Mouse (Mus musculus) intestine, embryonic 14.5 days (tissue): ENCODE measurements at regions not wholly inside any gene's neighbourhood (a gene's known extent, or its start where the extent isn't known, plus 50 kb on each side); places are given as distances from the start of the nearest gene placed in this dataset.

Experiments
- ATAC-seq: fragments of 200-750 bp; cut with Nextera tagmentation; replicated peaks from 2 replicates; pipeline ENCODE4 v1.8.0; 2017; ENCODE audit warnings: low read depth, moderate number of reproducible peaks, moderate TSS enrichment, moderate library complexity; ENCODE audit not compliant: low FRiP score, low TSS enrichment
- DNase-seq: peaks from one replicate; pipeline ENCODE4 v3.0.0-alpha.2; 2018; ENCODE audit warnings: low spot score
- H3K27ac ChIP-seq: fragments of 300-500 bp; sonication (generic); 2 replicates; pipeline ENCODE4 v1.5.1; 2014; ENCODE audit warnings: low read depth, mild to moderate bottlenecking, control low read depth
- H3K27me3 ChIP-seq: fragments of 300-500 bp; sonication (generic); replicated peaks from 2 replicates; pipeline ENCODE4 v1.6.1; 2014; ENCODE audit warnings: low read length, control low read depth; ENCODE audit not compliant: control insufficient read depth, insufficient read depth
- H3K36me3 ChIP-seq: fragments of 300-500 bp; sonication (generic); 2 replicates; pipeline ENCODE4 v1.6.1; 2014; ENCODE audit warnings: low read length, control low read depth; ENCODE audit not compliant: control insufficient read depth, insufficient read depth
- H3K4me1 ChIP-seq: fragments of 300-500 bp; sonication (generic); replicated peaks from 2 replicates; pipeline ENCODE4 v1.6.1; 2014; ENCODE audit warnings: low read length, control low read depth, mixed read lengths; ENCODE audit not compliant: control insufficient read depth, insufficient read depth
- H3K4me2 ChIP-seq: fragments of 300-500 bp; sonication (generic); 2 replicates; pipeline ENCODE4 v1.6.1; 2014; ENCODE audit warnings: low read length
- H3K4me3 ChIP-seq: fragments of 300-500 bp; sonication (generic); 2 replicates; pipeline ENCODE4 v1.5.1; 2014; ENCODE audit warnings: low read depth, low read length, control low read depth, mixed read lengths
- H3K9ac ChIP-seq: fragments of 300-500 bp; sonication (generic); 2 replicates; pipeline ENCODE4 v1.6.1; 2014; ENCODE audit warnings: mild to moderate bottlenecking, low read length
- H3K9me3 ChIP-seq: fragments of 300-500 bp; sonication (generic); 2 replicates; pipeline ENCODE4 v1.6.1; 2016; ENCODE audit warnings: low read length, control low read depth; ENCODE audit not compliant: control insufficient read depth
- WGBS: fragments of 180-500 bp; shearing (Covaris S2); extraction: QIAGEN DNeasy Blood & Tissue Kit; methylation state at CpG from one replicate; pipeline ENCODE4 v1.1.7; 2014; 5-methylcytosine and 5-hydroxymethylcytosine counted together

DNA sequence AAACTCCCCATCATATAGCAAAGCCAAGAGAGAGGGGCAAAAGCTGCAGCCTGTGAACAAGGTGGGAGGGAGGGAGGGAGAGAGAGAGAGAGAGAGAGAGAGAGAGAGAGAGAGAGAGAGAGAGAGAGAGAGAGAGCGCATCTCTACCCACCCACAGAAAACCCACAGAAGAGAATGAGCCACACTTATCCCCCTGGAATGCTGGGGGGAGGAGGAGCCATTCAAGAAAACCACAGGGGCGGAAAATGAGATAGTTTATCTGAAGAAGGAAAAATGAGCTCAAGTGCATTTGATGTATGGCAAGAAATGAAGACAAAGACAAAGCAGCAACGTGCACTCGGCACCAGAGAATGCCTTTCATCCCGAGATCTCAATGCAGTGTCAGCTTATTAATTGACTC, 94.8 kb upstream of the Igfbp7 start:
- Histone ChIP-seq H3K27ac (no peak overlapping the region), H3K4me2 (no peak overlapping the region), H3K27me3 (no peaks in the 10 kb centered on the region), H3K4me3 (no peak overlapping the region), H3K4me1 (no peaks in the 10 kb centered on the region), H3K9ac (no peak overlapping the region), H3K36me3 (no peaks in the 10 kb centered on the region), H3K9me3 (no peaks in the 10 kb centered on the region)
- no peak for ATAC-seq
- WGBS, result 67% methylated on average over 5 of the region's 5 CpGs
- DNase-seq, result no peak

DNA sequence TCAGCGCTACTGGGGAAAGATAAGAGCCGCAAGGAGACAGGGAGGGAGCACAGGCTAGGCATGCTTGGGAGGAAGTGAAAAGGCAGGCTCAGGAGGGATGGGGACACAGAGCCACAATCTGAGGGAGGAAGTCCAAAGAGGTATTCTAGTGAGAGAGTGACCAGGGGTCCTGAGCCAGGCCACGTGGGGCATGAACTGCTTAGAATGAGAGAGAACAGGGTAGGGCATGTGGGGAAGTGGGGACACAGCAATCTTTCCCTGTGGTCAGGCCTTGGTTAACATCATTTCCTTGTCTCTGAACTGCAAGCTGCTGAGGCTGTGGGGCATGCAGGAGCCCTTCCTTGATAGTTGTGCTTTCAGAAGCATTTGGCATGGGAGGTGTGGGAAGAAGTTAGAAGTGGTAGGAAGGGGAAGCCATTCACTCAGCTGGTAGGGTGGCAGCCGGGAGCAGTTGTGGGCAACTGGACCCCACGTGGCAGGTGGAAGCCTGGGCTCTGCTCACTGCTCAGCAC, 92.2 kb upstream of the Igfbp7 start:
- no peak overlapping the region for H3K4me3 ChIP-seq
- WGBS, result 64% methylated on average over 5 of the region's 5 CpGs
- no peak overlapping the region for H3K9ac ChIP-seq
- no peaks in the 10 kb centered on the region for H3K27me3 ChIP-seq
- H3K36me3 ChIP-seq, result no peaks in the 10 kb centered on the region
- H3K4me2 ChIP-seq, result no peak overlapping the region
- ATAC-seq (no peak), DNase-seq (no peak)
- no peaks in the 10 kb centered on the region for H3K4me1 ChIP-seq
- H3K9me3 ChIP-seq, result no peaks in the 10 kb centered on the region
- H3K27ac ChIP-seq, result no peak overlapping the region

DNA sequence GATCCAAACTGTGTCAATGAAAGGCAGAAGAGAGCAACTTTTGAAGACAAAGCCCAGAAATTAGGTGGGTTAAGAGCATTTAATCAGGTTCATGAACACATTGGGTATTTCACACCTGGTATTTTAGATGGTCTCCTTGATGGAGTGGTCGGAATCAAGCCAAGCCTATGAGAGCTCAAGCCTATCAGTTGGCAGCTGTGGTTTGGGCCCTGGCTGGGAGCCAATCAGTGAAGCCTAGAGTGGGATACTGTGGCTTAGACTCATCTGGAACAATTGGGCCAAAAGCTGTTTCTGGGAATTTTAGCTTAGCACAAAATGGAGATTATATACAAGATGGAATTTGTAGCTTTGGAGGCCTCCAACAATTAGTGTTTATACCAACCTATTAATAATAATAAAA, 86.8 kb upstream of the Igfbp7 start:
- Histone ChIP-seq H3K36me3 (no peaks in the 10 kb centered on the region), H3K4me3 (no peak overlapping the region), H3K27ac (no peak overlapping the region), H3K4me2 (no peak overlapping the region), H3K9me3 (no peaks in the 10 kb centered on the region), H3K4me1 (no peaks in the 10 kb centered on the region), H3K9ac (no peak overlapping the region), H3K27me3 (no peaks in the 10 kb centered on the region)
- ATAC-seq, result no peak
- no peak for DNase-seq
- WGBS, result 87% methylated on average over 1 of the region's 1 CpGs

DNA sequence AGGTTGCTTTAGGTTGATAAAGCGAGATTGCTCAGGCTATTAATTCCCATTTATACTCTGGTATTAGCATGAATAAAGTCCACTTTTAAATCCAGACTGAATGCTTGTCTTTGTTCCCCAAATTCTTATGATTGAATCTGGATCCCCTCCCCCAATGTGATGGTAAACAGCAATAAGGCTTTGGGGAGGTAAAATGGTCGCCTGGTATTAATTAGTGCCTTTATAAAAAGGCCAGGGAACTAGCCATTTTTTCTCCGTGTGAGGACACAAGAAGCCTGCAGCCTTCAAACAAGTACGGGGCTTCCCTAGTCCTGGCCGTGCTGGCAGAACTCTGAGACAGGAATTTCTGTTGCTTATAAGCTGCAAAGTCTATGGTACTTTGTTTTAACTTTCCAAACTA, 81.1 kb upstream of the Igfbp7 start:
- Histone ChIP-seq H3K9ac (no peak overlapping the region), H3K4me3 (no peak overlapping the region), H3K27me3 (no peaks in the 10 kb centered on the region), H3K9me3 (no peaks in the 10 kb centered on the region), H3K4me1 (0 out of 2 replicates have a peak, but pooled peaks cover 4% of the 10 kb centered on the region), H3K4me2 (no peak overlapping the region), H3K36me3 (no peaks in the 10 kb centered on the region), H3K27ac (no peak overlapping the region)
- no peak for DNase-seq
- WGBS, result 70% methylated on average over 5 of the region's 5 CpGs
- no peak for ATAC-seq

GRCm38 (mm10) chr5:77487837-77488827, 80.3 kb upstream of the Igfbp7 start:
- ATAC-seq (peak; percentile 43; the same call in 1 of the 2 replicates), DNase-seq (peak; percentile 62)
- H3K27me3 ChIP-seq, result no peaks in the 10 kb centered on the region
- H3K4me3 ChIP-seq, result 0 out of 2 replicates have a peak overlapping the region, but pooled peaks have one; percentile 12
- 0 out of 2 replicates have a peak, but pooled peaks cover 4% of the 10 kb centered on the region for H3K4me1 ChIP-seq
- no peaks in the 10 kb centered on the region for H3K9me3 ChIP-seq
- H3K36me3 ChIP-seq, result no peaks in the 10 kb centered on the region
- WGBS, result 24% methylated on average over 19 of the region's 19 CpGs
- peak overlapping the region; percentile 35 for H3K4me2 ChIP-seq
- H3K27ac ChIP-seq, result no peak overlapping the region
- H3K9ac ChIP-seq, result no peak overlapping the region

DNA sequence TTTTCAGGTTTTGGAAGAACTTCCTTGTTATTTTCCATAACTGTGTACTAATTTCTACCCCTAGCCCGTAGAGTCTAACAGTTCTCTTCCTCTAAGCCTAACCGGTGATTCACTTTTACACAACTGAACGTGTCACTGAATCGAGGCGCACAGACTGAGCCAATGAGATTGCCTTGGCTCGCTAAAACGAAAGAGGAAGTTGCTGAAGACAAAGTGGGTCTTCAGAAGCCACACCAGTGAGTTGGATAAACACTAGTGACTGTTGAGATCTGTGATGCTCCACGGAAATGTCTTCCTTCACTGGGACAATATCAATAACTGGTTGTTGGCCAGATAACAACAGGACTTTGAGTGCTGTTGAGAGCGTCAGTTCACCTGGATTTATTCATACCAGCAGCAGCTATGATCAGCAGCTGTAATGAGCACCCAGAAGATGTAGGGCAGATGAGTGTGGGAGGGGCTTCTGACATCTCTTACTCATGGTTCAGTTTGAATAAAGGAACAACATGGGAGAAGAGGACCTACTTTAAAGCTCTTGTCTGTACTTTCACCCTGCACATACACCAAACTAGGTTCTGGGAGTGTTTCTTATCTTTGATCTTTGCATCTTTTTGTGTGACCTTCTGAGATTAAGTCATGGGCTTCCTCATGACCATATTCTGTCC, 75.3 kb upstream of the Igfbp7 start:
- Histone ChIP-seq H3K4me1 (0 out of 2 replicates have a peak, but pooled peaks cover 4% of the 10 kb centered on the region), H3K27ac (no peak overlapping the region), H3K9me3 (no peaks in the 10 kb centered on the region), H3K4me3 (no peak overlapping the region), H3K4me2 (no peak overlapping the region), H3K27me3 (no peaks in the 10 kb centered on the region), H3K36me3 (no peaks in the 10 kb centered on the region), H3K9ac (no peak overlapping the region)
- no peak for DNase-seq
- no peak for ATAC-seq
- WGBS, result 88% methylated on average over 9 of the region's 9 CpGs

DNA sequence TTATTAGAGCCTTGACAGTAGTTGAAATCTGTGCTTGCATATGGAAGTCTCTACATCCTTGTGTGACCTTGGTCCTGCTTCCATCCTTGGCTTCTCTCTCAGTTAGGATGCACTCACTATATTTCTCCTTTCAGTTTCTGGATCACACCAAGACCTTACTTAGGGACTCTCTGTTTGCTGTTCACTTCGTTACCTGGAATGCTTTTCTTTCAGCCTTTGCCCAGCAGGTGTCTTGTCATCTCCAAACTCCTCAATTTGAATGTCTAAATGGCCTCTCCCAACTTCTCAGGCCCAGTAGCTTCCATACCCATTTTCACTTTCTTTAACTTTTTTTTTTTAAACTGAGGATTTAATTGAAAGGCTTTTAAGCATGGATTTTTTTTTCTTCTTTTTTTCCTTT, 74.0 kb upstream of the Igfbp7 start:
- Histone ChIP-seq H3K27ac (no peak overlapping the region), H3K9ac (no peak overlapping the region), H3K4me3 (no peak overlapping the region), H3K9me3 (no peaks in the 10 kb centered on the region), H3K27me3 (no peaks in the 10 kb centered on the region), H3K4me1 (no peaks in the 10 kb centered on the region), H3K36me3 (no peaks in the 10 kb centered on the region), H3K4me2 (no peak overlapping the region)
- 56% methylated on average over 1 of the region's 1 CpGs for WGBS
- ATAC-seq (no peak), DNase-seq (no peak)

- Histone ChIP-seq H3K9ac (no peak overlapping the region), H3K27me3 (no peaks in the 10 kb centered on the region), H3K4me3 (no peak overlapping the region), H3K4me1 (no peaks in the 10 kb centered on the region), H3K36me3 (no peaks in the 10 kb centered on the region), H3K4me2 (no peak overlapping the region), H3K27ac (no peak overlapping the region), H3K9me3 (no peaks in the 10 kb centered on the region)
- ATAC-seq (no peak), DNase-seq (no peak)
- 52% methylated on average over 9 of the region's 9 CpGs for WGBS
These were observed 70.0 kb upstream of the Igfbp7 start for GRCm38 (mm10) chr5:77477794-77478193.
